Mouse (Mus musculus) ovary, adult 10 weeks (tissue): ENCODE results near the gene Exosc7. TPM values are rescaled to one million over a fixed set of nuclear protein-coding genes. Genes with fewer than 3 reads are reported as not detected.

ENCODE experiments used
- polyA plus RNA-seq: library from polyadenylated mRNA; stranded (reverse); fragments of 350-450 nt; fragmentation: Illumina TruSeq; extraction: RNeasy Lipid Tissue Mini Kit (QIAGEN cat#74804); gene quantifications from one replicate; pipeline ENCODE4 v1.2.3, GENCODE M21; 2014

The Exosc7 gene
- 11.5 TPM for polyA plus RNA-seq

DNA sequence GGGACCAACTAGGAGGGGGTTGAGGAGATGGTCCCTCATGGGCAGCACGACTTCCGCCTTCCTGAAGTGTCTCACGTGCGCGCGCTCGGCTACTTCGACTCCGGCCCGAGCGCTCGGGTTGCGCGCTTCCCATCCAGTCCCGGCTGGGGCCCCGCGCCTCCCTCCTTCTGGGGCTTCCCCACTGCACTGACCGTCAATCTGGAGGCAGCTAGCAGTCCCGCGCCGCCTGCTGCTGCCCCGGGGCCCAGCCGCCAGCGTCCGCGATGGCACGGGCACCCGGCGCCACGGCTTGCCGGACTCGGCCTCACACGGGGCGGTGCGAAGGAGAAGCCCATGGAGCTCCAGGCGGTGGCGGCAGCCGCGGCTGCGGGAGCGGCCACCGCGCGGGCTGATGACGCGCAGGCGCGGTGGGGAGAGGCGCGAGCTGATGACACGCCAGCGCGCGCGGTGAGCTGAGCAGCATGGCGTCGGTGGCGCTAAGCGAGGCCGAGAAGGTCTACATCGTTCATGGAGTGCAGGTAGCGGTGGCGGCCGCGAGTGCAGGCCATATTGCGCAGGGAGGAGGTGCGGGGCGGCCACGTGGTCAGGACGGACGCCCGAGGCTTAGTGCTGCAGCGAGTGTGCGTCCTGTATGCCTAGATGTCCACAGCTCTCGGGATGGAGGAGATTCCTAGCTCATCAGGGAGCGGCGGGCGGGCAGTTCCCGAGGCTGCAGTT, at the start of gene Exosc7, which contains the start of gene Zdhhc3:
TSS of gene Exosc7 (plus strand) at position 411 of the 717 bp plus-strand sequence.
TSS of gene Zdhhc3 (minus strand) at position 401 of the 717 bp plus-strand sequence.

DNA sequence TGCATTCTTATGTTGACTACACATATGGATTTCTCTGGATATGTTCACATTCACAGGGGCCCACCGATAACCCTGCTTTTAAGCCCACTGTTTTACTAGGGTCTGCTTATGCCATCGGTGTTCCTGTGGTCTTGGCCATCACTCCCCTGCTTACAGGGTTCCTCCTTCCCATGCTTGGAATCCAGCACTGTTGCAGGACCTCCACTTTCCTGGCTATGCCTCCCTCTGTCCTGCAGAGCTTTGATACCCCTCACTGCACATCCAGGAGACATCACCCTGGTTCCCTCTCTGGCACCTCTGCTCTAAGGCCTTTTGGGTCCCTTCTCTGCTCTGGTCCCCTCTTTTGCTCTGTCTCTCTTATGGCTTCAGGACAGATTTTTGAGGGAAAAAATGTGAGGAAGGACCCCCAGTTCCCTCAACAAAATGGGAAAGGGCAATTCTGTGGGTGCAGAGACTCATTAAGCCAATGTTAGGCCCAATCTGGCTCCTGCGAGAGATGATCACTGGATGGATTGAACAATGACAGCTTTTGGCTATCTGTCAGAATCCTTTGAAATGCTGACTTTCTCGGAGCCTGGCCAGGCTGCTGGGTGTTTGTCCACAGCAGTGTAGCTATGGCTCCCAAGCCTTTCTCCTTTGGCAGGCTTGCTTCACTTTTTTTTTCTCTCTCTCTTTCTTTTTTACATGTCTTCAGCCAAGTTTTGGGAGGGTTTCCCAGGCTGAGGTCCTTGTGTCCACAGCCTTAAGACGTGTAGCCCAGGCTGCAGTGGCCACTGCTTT, 37.4 kb downstream of the Exosc7 start, which contains the start of gene Clec3b:
TSS of gene Clec3b (plus strand) at position 706 of the 780 bp plus-strand sequence.

Other genes starting within 250 kb of the Exosc7 start
- 131 TPM for gene Zfp445, start 247.2 kb upstream of the Exosc7 start, polyA plus RNA-seq
- 26.1 TPM for gene Zkscan7, start 227.5 kb upstream of the Exosc7 start, polyA plus RNA-seq
- gene Zfp105, start 190.1 kb upstream of the Exosc7 start, polyA plus RNA-seq: 23.1 TPM
- 107 TPM for gene 1110059G10Rik, start 162.2 kb upstream of the Exosc7 start, polyA plus RNA-seq
- 51.3 TPM for gene Kif15, start 162.2 kb upstream of the Exosc7 start, polyA plus RNA-seq
- gene Tmem42, start 91.9 kb upstream of the Exosc7 start, polyA plus RNA-seq: 11.9 TPM
- 0.51 TPM for gene Tgm4, start 78.5 kb upstream of the Exosc7 start, polyA plus RNA-seq
- gene Zdhhc3, start within 50 bp of the Exosc7 start, polyA plus RNA-seq: 38.4 TPM
- not detected for gene Clec3b, start 37.7 kb downstream of the Exosc7 start, polyA plus RNA-seq
- 2.7 TPM for gene Cdcp1, start 102.8 kb downstream of the Exosc7 start, polyA plus RNA-seq
- 10.2 TPM for gene Tmem158, start 147.5 kb downstream of the Exosc7 start, polyA plus RNA-seq